Mouse (Mus musculus) small intestine, adult 10 weeks (tissue): ENCODE results near the gene Sim2. TPM values are rescaled to one million over a fixed set of nuclear protein-coding genes. Genes with fewer than 3 reads are reported as not detected.

Experiments
- polyA plus RNA-seq: library from polyadenylated mRNA; stranded (reverse); fragments of 350-450 nt; fragmentation: Illumina TruSeq; extraction: RNeasy Lipid Tissue Mini Kit (QIAGEN cat#74804); gene quantifications from one replicate; pipeline ENCODE4 v1.2.3, GENCODE M21; 2014; ENCODE audit warnings: low replicate concordance

Sim2 gene
- not detected for polyA plus RNA-seq

DNA sequence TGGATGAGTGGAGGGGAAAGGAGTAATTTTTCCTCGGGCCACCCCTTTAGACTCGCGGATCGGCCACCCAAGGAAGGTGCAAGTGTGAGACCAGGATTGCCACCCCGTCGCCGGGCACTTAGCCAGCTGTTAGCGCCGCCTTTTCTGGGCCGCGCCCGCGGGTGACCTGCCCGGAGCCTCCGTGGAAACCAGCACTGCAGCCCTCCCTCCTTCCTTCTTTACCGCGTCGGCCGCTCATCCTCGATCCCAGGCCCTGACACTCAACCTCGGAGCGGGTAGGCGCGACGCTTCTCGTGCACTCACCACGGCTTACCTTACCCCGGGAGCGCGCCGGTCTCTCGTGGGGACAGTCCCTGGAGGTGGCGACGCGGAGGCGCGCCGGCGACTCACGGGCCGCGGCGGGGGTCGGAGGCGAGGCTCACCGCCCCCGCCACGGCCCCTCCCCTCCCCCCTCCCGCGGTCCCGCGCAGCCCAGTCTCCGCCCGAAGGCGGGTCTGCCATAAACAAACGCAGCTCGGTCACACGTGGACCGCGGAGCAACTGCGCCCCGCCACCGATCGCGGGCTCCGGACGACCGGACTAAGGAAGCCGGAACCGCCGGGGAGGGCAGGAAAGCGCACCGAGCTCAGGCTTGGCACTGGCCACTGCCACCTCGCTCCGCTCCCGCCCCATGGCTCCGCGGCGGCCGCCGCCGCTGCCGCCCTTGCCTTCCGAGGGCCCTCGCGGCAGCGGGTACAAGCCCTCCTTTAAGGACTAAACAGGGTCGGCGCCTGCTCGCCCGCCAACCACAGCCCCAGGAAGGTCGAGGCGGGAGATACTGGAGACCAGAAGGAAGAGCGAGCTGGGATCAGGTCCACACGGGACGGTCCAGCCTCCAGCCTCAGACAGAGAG is at the start of gene Sim2:
TSS of gene Sim2 (plus strand) at position 221 of the 892 bp plus-strand sequence.

Other genes with a start within 250 kb of the Sim2 start
- gene Chaf1b, start 201.0 kb upstream of the Sim2 start, polyA plus RNA-seq, result 1.7 TPM
- gene Cldn14, start 76.1 kb upstream of the Sim2 start, polyA plus RNA-seq, result not detected
- 3.5 TPM for gene Hlcs, start 228.6 kb downstream of the Sim2 start, polyA plus RNA-seq
- 2.4 TPM for gene Ripply3, start 243.5 kb downstream of the Sim2 start, polyA plus RNA-seq